Mouse (Mus musculus): ENCODE results near the gene Actb.
A peak's percentile ranks its signal among the peaks of the same experiment; 100 is the strongest.

The Actb gene

DNA sequence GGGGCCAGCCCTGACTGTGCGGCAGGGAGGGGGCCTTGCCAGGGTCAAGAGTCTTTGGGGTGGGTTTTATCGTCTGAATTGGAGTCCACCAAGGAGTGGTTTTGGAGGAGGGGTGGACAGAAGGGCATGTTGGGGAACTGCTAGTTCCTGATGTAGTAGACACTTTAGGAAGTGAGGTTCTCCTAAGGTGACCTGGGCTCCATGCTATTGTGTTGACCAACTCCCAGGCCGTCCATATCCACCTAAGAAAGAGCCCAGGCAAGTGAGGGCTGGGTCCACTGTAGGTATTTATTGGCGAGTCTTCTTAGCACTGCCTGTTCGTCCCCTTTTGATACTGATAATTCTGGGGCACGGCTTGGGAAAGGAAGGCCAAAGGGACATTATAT, 14.5 kb upstream of the Actb start:
- no peak for DNase-seq

DNA sequence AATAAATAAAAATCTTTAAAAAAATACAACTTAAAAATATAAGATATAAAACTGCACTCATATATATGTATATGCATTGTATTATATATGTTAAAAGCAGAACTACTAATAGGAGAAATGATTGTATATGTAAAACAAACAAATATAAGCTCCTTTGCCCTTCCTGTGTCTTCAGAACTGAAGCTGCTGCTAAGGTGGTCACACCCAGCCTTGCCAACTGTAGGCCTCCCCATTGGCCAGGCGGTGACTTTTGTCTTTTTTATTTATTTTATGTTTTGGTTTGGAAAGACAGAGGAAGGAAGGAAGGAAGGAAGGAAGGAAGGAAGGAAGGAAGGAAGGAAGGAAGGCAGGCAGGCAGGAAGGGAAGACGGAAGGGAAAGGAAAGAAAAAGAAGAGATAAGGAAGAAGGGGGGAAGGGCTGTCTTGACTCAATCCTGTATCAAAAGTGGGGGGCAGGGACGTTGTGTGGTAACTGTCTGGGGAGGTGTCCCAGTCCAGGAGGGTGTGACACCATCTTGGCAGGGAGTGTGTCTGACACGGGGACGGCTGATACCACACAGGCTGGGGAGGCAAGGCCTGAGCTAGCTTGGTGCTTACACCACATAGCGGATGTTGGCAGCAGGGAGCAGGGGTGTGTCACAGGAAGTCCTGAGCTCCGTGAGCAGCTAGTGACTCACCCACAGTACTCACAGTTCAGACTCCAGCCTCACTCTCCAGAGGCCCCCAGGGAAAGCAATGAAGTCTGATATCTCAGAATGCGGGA, 13.9 kb upstream of the Actb start:
- DNase-seq, result peak; percentile 80 to 90

DNA sequence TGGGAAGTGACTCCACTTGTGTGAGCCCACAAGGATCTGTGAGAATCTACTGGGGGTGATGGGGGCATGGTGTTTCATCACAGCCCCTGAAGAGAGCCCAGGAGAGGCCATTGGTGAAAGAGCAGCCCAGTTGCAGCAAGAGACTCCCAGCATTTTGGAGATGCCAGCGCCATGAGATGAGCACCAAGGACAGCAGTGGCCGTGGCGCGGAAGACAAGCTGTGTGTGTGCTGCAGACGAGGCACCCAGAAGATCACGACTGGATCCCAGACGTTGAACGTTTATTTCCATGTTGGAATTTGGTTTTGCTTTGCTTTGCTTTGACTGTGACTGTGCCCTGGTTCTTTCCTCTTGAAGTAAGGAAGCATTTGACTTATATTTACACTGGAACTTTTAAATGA, 10.8 kb upstream of the Actb start:
- no peak for DNase-seq

DNA sequence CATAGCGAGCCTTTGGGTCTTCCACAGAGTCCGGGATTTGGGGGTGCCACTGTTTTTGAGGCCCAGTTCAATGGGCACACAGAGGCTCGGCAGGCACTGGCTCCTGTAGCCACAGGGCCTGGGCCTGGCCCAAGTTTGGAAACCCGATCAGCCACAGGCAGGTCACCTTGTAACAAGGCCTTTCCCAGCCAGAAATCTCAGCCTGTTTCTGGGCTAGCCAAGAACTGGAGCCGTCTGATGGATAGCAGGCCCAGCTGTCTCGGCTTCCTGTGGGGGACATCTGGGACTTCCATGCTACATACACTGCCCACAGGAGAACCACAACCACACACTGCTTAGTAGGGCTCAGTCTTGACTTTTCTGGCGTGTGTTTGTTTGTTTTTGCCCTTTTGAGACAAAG, 10.0 kb upstream of the Actb start:
- DNase-seq, result no peak

DNA sequence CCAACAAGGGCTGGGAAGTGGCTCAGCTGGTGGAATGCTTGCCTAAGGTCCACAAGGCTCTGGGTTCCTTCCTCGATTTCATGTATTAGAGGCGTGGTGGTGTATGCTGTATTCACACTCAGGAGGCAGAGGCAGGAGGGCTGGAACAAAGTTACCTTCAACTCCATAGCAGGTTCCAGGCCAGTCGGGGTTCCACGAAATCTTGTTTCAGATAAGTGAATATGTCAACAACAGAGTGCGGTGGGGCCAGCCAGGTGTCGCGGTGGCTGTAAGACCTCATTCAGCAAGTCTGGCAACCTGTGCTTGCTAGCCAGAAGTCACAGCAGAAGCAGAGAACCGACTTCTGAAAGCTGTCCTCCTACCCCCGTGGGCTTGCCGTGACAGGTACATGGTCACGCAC, 8.7 kb upstream of the Actb start:
- no peak for DNase-seq

DNA sequence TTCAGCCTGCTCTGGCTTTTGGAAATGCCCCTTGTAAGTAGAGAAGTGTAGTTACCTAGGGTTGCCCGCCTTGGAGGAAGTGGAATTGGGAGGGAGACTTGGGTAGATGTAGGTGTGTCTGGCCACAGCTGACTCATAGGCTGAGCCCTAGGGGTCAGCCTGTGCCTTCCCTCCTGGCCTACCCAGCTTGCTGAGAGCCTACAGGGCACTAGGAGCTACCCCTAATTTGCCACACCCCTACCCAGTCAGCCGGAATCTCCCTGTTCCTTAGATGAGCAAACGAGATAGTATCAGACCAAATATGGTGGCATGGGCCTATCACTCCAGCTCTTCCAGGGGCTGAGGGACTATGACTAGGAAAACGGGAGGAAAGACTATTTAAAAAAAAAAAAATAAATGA, 6.2 kb upstream of the Actb start:
- DNase-seq, result no peak

DNA sequence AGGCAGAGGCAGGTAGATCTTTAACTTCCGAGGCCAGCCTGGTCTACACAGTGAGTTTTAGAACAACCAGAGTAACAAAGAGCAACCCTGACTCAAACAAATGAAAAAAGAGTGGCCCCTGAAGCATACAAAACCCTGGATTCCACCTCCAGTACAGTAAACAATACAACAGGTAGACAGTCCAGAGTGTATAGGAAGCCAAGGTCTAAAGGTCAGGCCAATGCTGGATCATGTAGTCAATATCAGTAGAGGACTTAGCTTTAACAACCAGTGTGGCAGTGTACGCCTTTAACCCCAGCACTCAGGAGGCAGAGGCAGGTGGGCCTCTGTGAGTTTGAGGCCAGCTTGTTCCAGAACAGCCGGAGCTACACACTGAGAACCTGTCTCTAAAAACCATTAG, 5.8 kb upstream of the Actb start:
- DNase-seq, result no peak

DNA sequence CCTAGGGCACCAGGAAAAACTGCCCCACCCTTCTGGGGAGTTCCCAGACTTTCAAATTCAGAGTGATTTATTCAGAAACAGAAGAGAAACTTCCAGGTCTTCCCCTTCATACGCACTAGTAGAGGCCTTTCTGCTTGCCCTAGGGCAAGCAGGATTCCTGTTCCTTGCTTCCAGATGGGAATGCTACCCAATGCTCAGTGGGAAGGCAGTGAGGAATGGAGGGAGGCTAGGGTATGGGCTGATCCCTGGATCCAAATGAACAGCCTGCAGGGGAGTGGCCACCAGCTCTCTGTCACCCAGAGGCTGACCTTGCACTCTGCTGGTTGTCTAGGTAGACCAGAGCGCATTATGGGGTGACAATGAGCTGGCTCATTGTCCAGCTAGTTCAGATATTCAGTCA, 5.1 kb upstream of the Actb start:
- DNase-seq, result no peak

DNA sequence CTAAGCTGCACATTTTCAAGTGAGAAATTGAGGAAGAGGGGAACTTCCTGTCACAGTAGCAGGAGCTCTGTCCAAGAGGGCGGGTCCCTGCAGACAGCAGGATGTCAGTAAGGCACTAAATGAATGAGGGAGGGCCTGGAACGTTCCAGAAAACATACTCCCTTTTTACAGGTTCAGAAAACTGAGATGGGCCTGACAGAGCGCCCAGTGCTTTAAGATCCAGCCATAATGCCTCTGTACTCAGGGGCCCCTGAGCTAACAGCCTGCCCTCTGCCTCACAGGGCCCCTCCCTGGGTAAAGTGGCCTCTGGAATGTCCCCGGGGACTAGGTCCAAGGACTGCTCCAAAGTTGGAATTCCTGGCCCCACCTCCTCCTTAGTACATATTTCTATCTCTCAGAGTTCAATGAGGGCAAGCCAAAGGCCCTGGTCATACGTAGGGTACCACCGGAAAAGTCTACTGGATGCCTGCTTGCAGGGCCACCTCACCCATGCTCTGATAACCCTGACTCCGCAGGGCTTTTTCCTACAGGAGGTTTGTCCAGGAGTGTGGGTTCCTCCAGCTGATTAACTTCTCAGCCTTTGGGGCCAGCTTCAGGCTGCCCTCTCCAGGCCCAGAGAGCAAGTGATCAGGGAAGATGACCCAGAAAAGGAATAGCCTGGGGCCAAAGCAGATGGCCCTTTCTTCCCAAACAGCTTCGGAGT, 3.2 kb upstream of the Actb start:
- DNase-seq, result peak; percentile 36 to 79

DNA sequence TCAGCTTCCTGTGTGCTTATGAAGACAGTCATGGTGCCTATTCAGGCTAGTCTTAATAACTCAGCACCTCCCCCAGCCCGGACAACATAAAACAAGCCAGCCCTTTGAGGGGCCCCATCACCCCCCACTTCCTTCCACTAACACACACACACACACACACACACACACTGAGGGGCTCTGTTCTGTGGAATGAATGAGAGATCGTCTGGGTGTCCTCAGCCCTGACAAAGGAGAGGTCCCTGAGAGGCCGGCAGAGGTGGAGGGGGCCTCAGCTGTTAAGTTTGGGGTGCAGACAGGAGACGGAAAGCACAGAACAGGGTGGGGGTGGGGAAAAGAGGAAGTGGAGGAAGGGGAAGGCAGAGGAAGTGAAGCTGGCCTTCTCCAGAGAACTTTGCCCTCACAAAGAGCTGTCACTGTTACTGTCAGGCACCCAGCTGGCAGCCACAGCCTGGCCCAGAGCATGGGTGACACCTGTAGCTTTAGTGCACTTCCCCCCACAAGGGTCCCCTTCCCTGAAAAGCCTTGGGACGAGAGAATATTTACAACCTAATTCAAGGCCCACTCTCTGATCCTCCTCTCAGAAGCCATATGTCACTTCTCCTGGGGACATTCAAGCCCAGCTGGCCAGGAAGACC, 2.5 kb upstream of the Actb start:
- DNase-seq, result peak; percentile 73 to 81

DNA sequence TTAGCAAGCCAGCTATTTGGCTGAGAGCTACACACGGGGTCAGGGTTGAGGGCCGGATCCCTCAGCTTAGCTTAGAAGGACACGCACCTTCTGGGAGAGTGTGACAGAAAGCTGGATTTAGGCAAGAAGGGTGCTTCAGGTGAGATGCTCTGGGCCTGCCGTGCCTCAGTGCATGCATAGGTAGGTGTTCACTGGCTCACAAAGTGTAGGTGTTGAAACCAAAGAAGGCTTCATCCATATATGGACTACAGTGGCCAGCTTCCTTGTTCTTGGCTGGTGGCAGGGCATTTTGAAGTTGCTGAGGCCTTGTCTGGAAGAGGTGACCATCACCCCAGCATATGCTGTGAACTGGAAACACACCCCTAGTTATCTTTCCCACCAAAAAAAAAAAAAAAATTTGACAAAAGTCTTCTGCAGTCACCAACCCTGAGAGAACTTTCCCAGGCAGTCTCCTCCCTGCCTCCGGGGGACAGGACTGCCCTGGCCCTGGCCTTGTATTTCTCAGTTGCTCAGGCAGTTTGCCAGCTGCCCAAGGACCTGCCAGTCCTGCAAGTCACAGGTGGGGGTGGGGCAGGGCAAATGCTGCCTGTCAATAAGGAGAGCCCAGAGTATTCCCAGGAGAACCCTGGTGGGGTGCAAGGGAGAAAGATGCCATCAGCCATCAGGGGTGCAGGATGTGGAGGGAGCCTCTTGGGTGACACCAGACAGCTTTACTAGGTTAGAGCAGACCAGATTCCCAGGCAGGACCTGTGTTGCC, 1.4 kb upstream of the Actb start:
- peak; percentile 50 to 63 for DNase-seq

DNA sequence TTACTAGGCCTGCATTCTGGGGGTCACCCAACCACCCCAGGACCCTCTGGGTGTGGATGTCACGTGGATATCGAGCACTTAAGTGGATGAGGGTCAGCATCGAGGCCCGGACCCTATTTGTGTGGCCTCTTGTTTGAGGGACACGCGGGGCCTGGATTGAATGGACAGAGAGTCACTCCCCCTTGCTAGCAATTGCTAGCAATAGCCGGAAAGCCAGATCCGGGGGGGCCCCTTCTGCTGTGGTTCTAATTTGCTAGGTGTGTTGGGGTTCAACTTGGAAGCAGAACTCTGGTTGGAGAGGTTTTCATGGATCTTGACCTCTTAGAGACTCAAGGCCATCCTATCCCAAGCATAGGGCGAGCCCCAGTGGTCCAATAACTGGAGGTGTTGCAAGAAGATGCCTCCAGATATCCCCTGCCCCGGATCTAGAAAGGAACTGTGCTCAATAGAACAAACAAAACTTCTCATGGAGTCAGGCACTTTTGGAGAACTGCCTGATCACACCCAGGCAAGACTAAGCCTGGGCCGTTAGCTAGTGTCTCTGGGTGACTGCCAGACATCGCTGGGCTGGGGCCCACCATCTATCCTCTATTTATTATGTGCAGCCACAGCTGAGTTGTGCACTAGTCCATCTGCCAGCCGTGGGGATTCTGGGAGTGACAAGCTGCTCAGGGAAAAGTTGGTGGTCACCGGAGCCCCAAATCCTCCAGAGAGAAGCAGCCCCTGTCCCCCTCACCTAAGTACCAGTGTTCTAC, 671 bp upstream of the Actb start:
- peak; percentile 47 to 67 for DNase-seq

DNA sequence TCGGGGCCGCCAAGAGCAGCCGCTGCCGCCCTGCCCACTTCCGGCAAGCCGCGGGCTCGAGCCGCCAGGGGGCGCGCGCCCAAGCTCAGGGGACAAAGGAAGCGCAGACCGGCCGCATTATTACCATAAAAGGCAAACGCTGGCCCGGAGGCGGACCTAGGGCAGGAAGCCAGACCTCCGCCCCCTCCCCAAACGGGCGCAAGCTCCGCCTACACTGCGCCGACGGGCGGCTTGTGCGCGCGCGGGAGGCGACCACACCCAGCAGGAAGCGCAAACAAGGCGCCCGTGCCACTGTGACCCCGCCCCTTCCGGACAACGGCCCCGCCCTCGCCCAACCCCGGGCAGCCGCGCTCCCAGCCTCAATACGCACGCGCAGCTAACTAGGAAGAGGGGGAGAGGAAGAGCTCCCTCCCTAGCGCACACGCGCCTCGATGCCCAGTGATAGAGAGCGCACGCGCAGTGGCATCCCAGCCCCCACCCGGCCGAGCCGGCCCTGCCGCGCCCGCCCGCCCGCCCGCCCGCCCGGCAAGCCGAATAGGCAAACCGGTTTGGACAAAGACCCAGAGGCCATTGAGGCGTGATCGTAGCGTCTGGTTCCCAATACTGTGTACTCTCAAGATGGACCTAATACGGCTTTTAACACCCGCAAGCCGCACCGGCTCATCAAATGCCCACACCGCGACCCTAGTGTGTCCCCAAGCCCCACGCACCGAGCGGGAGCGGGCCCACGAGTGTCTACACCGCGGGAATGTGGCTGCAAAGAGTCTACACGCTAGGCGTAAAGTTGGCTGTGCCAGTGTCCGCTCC, 626 bp downstream of the Actb start:
- DNase-seq, result peak; percentile 100

DNA sequence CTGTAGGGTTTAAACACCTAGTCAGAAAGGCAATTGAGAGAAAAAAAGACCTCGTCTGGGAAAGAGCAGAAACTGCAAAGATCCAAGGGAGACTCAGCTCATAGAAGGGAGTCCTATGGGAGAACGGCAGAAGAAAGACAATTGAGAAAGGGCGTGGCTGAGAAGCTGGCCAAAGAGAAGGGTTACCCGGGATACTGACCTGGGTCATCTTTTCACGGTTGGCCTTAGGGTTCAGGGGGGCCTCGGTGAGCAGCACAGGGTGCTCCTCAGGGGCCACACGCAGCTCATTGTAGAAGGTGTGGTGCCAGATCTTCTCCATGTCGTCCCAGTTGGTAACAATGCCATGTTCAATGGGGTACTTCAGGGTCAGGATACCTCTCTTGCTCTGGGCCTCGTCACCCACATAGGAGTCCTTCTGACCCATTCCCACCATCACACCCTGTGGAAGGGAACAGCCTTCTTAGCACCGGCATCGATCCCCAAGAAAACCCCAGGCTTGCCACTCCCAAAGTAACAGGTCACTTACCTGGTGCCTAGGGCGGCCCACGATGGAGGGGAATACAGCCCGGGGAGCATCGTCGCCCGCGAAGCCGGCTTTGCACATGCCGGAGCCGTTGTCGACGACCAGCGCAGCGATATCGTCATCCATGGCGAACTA, 1.4 kb downstream of the Actb start:
- no peak for DNase-seq

DNA sequence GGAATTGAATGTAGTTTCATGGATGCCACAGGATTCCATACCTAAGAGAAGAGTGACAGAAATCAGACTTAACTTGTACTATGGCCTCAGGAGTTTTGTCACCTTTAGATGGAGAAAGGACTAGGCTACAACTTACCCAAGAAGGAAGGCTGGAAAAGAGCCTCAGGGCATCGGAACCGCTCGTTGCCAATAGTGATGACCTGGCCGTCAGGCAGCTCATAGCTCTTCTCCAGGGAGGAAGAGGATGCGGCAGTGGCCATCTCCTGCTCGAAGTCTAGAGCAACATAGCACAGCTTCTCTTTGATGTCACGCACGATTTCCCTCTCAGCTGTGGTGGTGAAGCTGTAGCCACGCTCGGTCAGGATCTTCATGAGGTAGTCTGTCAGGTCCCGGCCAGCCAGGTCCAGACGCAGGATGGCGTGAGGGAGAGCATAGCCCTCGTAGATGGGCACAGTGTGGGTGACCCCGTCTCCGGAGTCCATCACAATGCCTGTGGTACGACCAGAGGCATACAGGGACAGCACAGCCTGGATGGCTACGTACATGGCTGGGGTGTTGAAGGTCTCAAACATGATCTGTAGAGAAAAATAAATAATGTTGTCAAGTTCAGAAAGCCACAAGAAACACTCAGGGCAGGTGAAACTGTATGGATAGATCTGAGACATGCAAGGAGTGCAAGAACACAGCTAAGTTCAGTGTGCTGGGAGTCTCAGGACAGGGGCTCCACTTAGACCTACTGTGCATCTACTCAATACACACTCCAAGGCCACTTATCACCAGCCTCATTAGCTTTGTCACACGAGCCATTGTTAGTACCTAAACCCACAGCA, 2.1 kb downstream of the Actb start:
- no peak for DNase-seq

DNA sequence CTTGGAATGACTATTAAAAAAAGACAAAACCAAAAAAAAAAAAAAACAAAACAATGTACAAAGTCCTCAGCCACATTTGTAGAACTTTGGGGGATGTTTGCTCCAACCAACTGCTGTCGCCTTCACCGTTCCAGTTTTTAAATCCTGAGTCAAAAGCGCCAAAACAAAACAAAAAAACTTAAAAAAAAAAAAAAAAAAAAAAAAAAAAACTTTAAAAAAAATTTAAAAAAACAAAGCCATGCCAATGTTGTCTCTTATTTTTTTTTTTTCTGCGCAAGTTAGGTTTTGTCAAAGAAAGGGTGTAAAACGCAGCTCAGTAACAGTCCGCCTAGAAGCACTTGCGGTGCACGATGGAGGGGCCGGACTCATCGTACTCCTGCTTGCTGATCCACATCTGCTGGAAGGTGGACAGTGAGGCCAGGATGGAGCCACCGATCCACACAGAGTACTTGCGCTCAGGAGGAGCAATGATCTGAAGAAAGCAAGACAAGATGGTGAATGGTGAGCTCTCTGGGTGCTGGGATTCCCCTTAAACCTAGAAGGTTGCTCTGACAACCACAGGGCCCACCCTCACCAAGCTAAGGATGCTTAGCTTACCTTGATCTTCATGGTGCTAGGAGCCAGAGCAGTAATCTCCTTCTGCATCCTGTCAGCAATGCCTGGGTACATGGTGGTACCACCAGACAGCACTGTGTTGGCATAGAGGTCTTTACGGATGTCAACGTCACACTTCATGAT, 2.9 kb downstream of the Actb start:
- no peak for DNase-seq

DNA sequence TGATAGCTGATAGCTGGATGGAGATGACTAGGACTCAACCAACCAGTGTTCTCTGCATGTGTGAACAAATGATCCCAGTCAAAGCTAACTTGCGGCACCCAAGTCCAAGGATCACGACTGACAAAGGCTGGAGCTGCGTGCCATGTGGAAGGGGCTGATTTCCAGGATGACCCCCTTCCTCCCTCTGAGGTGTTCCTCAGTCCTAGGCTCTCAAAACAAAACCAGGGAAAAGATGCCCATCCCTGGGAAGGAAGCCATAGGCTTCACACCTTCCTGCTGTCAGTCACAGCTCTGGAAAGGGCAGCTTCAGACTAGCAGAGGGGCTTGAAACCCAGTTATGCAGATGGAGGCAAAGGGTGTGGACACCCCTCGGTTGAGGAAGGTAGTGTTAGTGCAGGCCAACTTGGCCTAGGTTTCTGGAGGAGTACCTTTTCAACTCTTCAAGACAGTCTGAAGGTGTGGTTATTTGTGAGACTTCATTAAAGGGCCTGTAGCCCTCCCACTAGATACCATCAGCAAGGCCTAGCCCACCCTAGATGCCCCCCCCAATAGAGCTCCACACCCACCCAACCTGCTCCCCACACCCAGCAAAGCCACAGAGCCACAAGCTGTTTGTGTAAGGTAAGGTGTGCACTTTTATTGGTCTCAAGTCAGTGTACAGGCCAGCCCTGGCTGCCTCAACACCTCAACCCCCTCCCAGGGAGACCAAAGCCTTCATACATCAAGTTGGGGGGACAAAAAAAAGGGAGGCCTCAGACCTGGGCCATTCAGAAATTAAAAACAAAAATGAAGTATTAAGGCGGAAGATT, 3.8 kb downstream of the Actb start:
- DNase-seq, result no peak

DNA sequence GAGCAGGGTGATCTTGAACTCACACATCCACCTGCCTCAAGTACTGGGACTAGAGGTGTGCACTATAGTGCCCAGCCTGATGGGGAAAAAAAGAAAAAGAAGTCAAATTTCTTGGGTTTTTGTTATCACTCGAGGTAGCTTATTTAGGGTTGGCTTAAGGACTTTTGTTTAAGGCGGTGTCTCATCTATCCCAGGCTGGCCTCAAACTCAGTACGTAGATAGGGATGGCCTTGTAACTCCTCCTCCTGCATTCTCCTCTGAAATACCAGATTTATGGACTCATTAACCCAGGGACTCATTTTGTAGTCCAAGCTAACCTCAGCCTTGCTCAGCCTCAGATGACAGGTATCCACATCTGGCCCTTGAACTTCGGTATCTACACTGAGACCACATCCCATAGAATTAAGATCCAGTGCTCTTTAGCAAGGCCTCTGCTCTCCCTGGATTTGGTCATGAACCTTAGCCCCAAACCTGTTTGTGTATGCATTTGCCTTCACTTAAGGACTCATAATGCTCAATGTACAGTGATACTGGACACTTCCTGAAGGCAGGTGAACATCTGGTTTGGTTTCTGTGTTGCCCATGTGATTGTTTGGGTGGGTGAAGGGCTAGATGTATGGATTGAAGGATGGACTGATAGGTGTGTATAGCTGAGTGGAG, 4.6 kb downstream of the Actb start:
- no peak for DNase-seq

Measured in thymus, postnatal 36 days (tissue).